Mouse (Mus musculus) G1E (cell line): ENCODE data around the gene Lrr1. TPM values are rescaled to one million over a fixed set of nuclear protein-coding genes. Genes with fewer than 3 reads are reported as not detected.
"Not testable (repeated sequence)": the region's sequence is repeated elsewhere in the genome, so short reads cannot be mapped to it uniquely, and the experiment has no call there.

Experiments used
- ATAC-seq: 2 replicates; pipeline ENCODE4 v1.8.0; 2016; ENCODE audit warnings: mild to moderate bottlenecking; ENCODE audit not compliant: insufficient number of reproducible peaks, poor library complexity, low FRiP score, severe bottlenecking; ENCODE audit errors: extremely low read depth
- DNase-seq: peaks from one replicate; pipeline ENCODE4 v3.0.0; 2012; ENCODE audit warnings: low spot score
- H3K27me3 ChIP-seq: 2 replicates; pipeline ENCODE4 v1.6.1; 2012; ENCODE audit warnings: mild to moderate bottlenecking, low read length, inconsistent platforms; ENCODE audit not compliant: insufficient read depth
- H3K36me3 ChIP-seq: replicated peaks from 2 replicates; pipeline ENCODE3; 2012; ENCODE audit warnings: mild to moderate bottlenecking, inconsistent platforms
- H3K4me1 ChIP-seq: 2 replicates; pipeline ENCODE4 v1.6.1; 2012; ENCODE audit warnings: low read depth, low read length, inconsistent platforms, mixed read lengths; ENCODE audit not compliant: insufficient read depth
- H3K4me3 ChIP-seq: 2 replicates; pipeline ENCODE4 v1.5.1; 2012; ENCODE audit warnings: low read depth, mild to moderate bottlenecking, inconsistent platforms, low read length, moderate library complexity, mixed read lengths
- H3K9me3 ChIP-seq: replicated peaks from 2 replicates; pipeline ENCODE4 v1.6.1; 2012; ENCODE audit warnings: inconsistent platforms
- CTCF ChIP-seq: IDR thresholded peaks from 2 replicates; pipeline ENCODE4 v1.5.1; 2012; ENCODE audit warnings: low read depth, low read length, inconsistent platforms, mixed read lengths
- GATA1 ChIP-seq: IDR thresholded peaks from 2 replicates; pipeline ENCODE4 v1.6.1; 2012; ENCODE audit warnings: borderline replicate concordance, low read length, inconsistent platforms, mixed read lengths
- GATA2 ChIP-seq: IDR thresholded peaks from 2 replicates; pipeline ENCODE4 v1.6.1; 2012; ENCODE audit warnings: low read depth, low read length, inconsistent platforms, borderline replicate concordance
- POLR2AphosphoS5 ChIP-seq: IDR thresholded peaks from 2 replicates; pipeline ENCODE4 v1.6.1; 2012; ENCODE audit warnings: low read depth, low read length, inconsistent platforms; ENCODE audit not compliant: insufficient replicate concordance
- TAL1 ChIP-seq: conservative IDR thresholded peaks from 2 replicates; pipeline ENCODE4 v1.6.1; 2012; ENCODE audit warnings: low read depth, low read length, inconsistent platforms, mixed read lengths
- polyA plus RNA-seq: library from polyadenylated mRNA; stranded (reverse); fragments of >175 nt; gene quantifications from 2 replicates; pipeline ENCODE4 v1.2.3, GENCODE M21; 2012
- total RNA-seq, 2 experiments: library from RNA; stranded (forward) in 1 of 2; stranded (reverse) in 1 of 2; fragments of 200-1000 nt in 1 of 2; fragments of >200 nt in 1 of 2; fragmentation: Nextera tagmentation in 1 of 2; gene quantifications; 2 replicates each; pipeline ENCODE4 v1.2.3; 2014 to 2017

Lrr1 gene
- total and polyA plus RNA-seq, 3 experiments, result 19.4 to 45.0 (median 36.2) TPM

- peak; percentile 62; the same call in 1 of the 2 replicates for TF ChIP-seq CTCF
- TF ChIP-seq TAL1, result no peak
- DNase-seq (no peak), ATAC-seq (peak; percentile 23)
- H3K4me1 ChIP-seq, result peaks cover 24% of the 10 kb centered on the region
- H3K27me3 ChIP-seq, result no peaks in the 10 kb centered on the region
- H3K9me3 ChIP-seq, result no peaks in the 10 kb centered on the region
- H3K4me3 ChIP-seq, result no peak overlapping the region; the same call in 1 of the 2 replicates
- peaks cover 34% of the 10 kb centered on the region for H3K36me3 ChIP-seq
These were observed 9.1 kb upstream of the Lrr1 start for GRCm38 (mm10) chr12:69159578-69159940.

- peaks cover 25% of the 10 kb centered on the region for H3K36me3 ChIP-seq
- H3K4me3 ChIP-seq, ATAC-seq, H3K27me3 ChIP-seq, DNase-seq, H3K9me3 ChIP-seq: not testable (repeated sequence)
- peaks cover 32% of the 10 kb centered on the region for H3K4me1 ChIP-seq
These were observed 7.9 kb upstream of the Lrr1 start for GRCm38 (mm10) chr12:69160677-69161076.

GRCm38 (mm10) chr12:69163586-69163985 lies 5.0 kb upstream of the Lrr1 start:
- H3K9me3 ChIP-seq, H3K4me3 ChIP-seq, DNase-seq, H3K36me3 ChIP-seq, H3K27me3 ChIP-seq, ATAC-seq: not testable (repeated sequence)
- H3K4me1 ChIP-seq, result peaks cover 27% of the 10 kb centered on the region

- no peak for TF ChIP-seq CTCF
- no peak for TF ChIP-seq POLR2AphosphoS5
- TF ChIP-seq TAL1, result no peak
- TF ChIP-seq GATA1, result no peak
- TF ChIP-seq GATA2, result no peak
- Histone ChIP-seq H3K4me3 (no peak overlapping the region), H3K27me3 (no peaks in the 10 kb centered on the region), H3K36me3 (no peaks in the 10 kb centered on the region), H3K9me3 (no peaks in the 10 kb centered on the region), H3K4me1 (peaks cover 32% of the 10 kb centered on the region)
- DNase-seq (no peak), ATAC-seq (no peak)
These were observed 3.7 kb upstream of the Lrr1 start for GRCm38 (mm10) chr12:69164904-69165303.

GRCm38 (mm10) chr12:69166861-69167581 lies 1.6 kb upstream of the Lrr1 start:
- Histone ChIP-seq H3K4me1 (peaks cover 41% of the 10 kb centered on the region), H3K36me3 (peaks cover 15% of the 10 kb centered on the region)
- H3K27me3 ChIP-seq, H3K4me3 ChIP-seq, DNase-seq, H3K9me3 ChIP-seq, ATAC-seq: not testable (repeated sequence)

DNA sequence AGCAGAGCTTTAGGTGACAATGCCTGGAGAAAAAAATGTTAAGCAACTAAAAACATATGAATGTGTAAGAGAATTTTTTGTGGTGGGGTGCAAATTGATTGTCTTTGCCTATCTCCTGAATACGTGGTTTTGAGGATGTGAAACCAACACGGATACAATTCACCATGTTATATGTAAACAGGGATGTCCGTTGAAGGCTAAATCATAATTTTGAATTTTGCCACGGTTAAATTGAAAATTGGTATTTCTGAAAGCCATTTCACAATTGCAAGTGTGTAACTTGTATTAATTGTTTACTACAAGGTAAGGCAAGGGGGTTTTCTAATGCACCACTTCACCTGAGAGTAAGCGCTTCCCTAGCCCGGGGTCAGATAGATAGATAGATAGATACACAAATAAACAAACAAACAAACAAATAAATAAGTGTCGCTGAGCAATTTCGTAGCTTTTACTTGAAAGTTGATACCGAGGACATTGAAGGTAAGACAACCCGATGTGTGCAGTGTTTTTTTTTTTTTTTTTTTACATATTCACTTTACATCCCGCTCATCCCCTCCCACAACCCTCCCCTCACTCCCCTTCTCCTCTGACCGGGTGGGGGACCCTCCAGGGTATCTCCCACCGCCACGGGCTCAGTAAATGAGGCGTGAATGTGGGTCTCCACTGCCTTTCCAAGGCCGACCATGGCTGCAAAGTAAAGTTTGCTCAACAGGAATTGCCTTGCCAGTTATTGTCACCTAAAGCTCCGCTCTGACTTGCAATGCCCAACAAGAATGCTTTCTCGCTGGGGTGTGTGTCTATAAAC lies 756 bp upstream of the Lrr1 start:
- Histone ChIP-seq H3K36me3 (peaks cover 20% of the 10 kb centered on the region), H3K4me1 (peaks cover 42% of the 10 kb centered on the region), H3K27me3 (no peaks in the 10 kb centered on the region), H3K4me3 (peak overlapping the region; percentile 87), H3K9me3 (no peaks in the 10 kb centered on the region)
- ATAC-seq (peak; percentile 5; the same call in 1 of the 2 replicates), DNase-seq (no peak)
- no peak for TF ChIP-seq POLR2AphosphoS5
- TF ChIP-seq CTCF, result no peak
- no peak for TF ChIP-seq GATA2
- TF ChIP-seq GATA1, result no peak
- no peak for TF ChIP-seq TAL1

GRCm38 (mm10) chr12:69171307-69171706 lies 2.7 kb downstream of the Lrr1 start:
- peaks cover 41% of the 10 kb centered on the region for H3K4me1 ChIP-seq
- no peaks in the 10 kb centered on the region for H3K27me3 ChIP-seq
- ATAC-seq (no peak), DNase-seq (no peak)
- TF ChIP-seq GATA1 (no peak), POLR2AphosphoS5 (no peak), TAL1 (no peak), CTCF (no peak), GATA2 (no peak)
- H3K4me3 ChIP-seq, result no peak overlapping the region
- peaks cover 53% of the 10 kb centered on the region for H3K36me3 ChIP-seq
- no peaks in the 10 kb centered on the region for H3K9me3 ChIP-seq
